Mouse (Mus musculus) stomach, postnatal 0 days (tissue): ENCODE measurements around the gene Sacm1l.

Source experiments
- CTCF ChIP-seq: IDR thresholded peaks from 2 replicates; pipeline ENCODE4 v1.5.1; 2016; ENCODE audit warnings: antibody characterized with exemption, low read depth, mild to moderate bottlenecking, moderate library complexity
- EP300 ChIP-seq: optimal IDR thresholded peaks from 2 replicates; pipeline ENCODE3; 2016; ENCODE audit warnings: antibody characterized with exemption

GRCm38 (mm10) chr9:123512482-123512881 lies 17.1 kb upstream of the Sacm1l start:
- TF ChIP-seq EP300 (no peak), CTCF (no peak)
